Mouse (Mus musculus) liver, postnatal 0 days (tissue): ENCODE data around the gene Ppm1a. TPM values are rescaled to one million over a fixed set of nuclear protein-coding genes. Genes with fewer than 3 reads are reported as not detected.

Source experiments
- ATAC-seq: fragments of 200-750 bp; cut with Nextera tagmentation; 2 replicates; pipeline ENCODE4 v1.8.0; 2017; ENCODE audit warnings: mild to moderate bottlenecking, moderate library complexity
- DNase-seq: peaks from one replicate; pipeline ENCODE4 v3.0.0-alpha.2; 2016
- H3K27ac ChIP-seq: fragments of 300-500 bp; sonication (generic); 2 replicates; pipeline ENCODE4 v1.5.1; 2014; ENCODE audit warnings: antibody characterized with exemption, moderate library complexity, mild to moderate bottlenecking, low read depth
- H3K27me3 ChIP-seq: fragments of 300-500 bp; sonication (generic); 2 replicates; pipeline ENCODE4 v1.6.1; 2014; ENCODE audit warnings: low read length, control low read depth, mixed read lengths; ENCODE audit not compliant: insufficient read depth
- H3K36me3 ChIP-seq: fragments of 300-500 bp; sonication (generic); replicated peaks from 2 replicates; pipeline ENCODE4 v1.6.1; 2014; ENCODE audit warnings: mild to moderate bottlenecking, control low read depth, low read length, moderate library complexity, mixed read lengths; ENCODE audit not compliant: insufficient read depth
- H3K4me1 ChIP-seq: fragments of 300-500 bp; sonication (generic); 2 replicates; pipeline ENCODE4 v1.6.1; 2014; ENCODE audit warnings: antibody characterized with exemption, mild to moderate bottlenecking, control low read depth; ENCODE audit not compliant: insufficient read depth
- H3K4me2 ChIP-seq: fragments of 300-500 bp; sonication (generic); 2 replicates; pipeline ENCODE4 v1.6.1; 2014; ENCODE audit warnings: low read depth, mild to moderate bottlenecking, low read length, moderate library complexity, mixed read lengths
- H3K4me3 ChIP-seq: fragments of 300-500 bp; sonication (generic); 2 replicates; pipeline ENCODE4 v1.5.1; 2014; ENCODE audit warnings: low read depth, low read length
- H3K9ac ChIP-seq: fragments of 300-500 bp; sonication (generic); replicated peaks from 2 replicates; pipeline ENCODE4 v1.6.1; 2014; ENCODE audit warnings: mild to moderate bottlenecking, moderate library complexity
- H3K9me3 ChIP-seq: fragments of 300-500 bp; sonication (generic); 2 replicates; pipeline ENCODE4 v1.6.1; 2016; ENCODE audit warnings: mild to moderate bottlenecking, control low read depth, low read length, mixed read lengths
- CTCF ChIP-seq: sonication (generic); IDR thresholded peaks from 2 replicates; pipeline ENCODE4 v1.5.1; 2016; ENCODE audit warnings: antibody characterized with exemption, low read depth
- EP300 ChIP-seq: IDR thresholded peaks from 2 replicates; pipeline ENCODE4 v1.6.1; 2016; ENCODE audit warnings: antibody characterized with exemption, low read depth, mild to moderate bottlenecking
- WGBS: fragments of 180-500 bp; shearing (Covaris S2); extraction: QIAGEN DNeasy Blood & Tissue Kit; methylation state at CpG from one replicate; pipeline ENCODE4 v1.1.7; 2014; ENCODE audit not compliant: insufficient replicate concordance; 5-methylcytosine and 5-hydroxymethylcytosine counted together
- polyA plus RNA-seq: library from polyadenylated mRNA; unstranded; fragments of >200 nt; fragmentation: Nextera tagmentation; extraction: Ambion mirVana; gene quantifications from 2 replicates; pipeline ENCODE4 v1.2.1, GENCODE M21; 2015

The Ppm1a gene
- polyA plus RNA-seq, 1 experiment from 2014 or later = 36.1 TPM

- Histone ChIP-seq H3K9me3 (no peaks in the 10 kb centered on the region), H3K4me2 (no peak overlapping the region), H3K9ac (no peak overlapping the region), H3K4me1 (no peaks in the 10 kb centered on the region), H3K27me3 (no peaks in the 10 kb centered on the region), H3K36me3 (no peaks in the 10 kb centered on the region), H3K4me3 (no peak overlapping the region), H3K27ac (no peak overlapping the region)
- WGBS = 56% methylated on average over 5 of the region's 5 CpGs
- no peak for TF ChIP-seq EP300
- no peak for TF ChIP-seq CTCF
- no peak for DNase-seq
- no peak for ATAC-seq
These were observed 35.5 kb upstream of the Ppm1a start for GRCm38 (mm10) chr12:72721710-72722109.

GRCm38 (mm10) chr12:72723965-72724364 lies 33.3 kb upstream of the Ppm1a start:
- Histone ChIP-seq H3K9me3 (no peaks in the 10 kb centered on the region), H3K9ac (no peak overlapping the region), H3K4me1 (no peaks in the 10 kb centered on the region), H3K36me3 (no peaks in the 10 kb centered on the region), H3K27ac (no peak overlapping the region), H3K4me3 (no peak overlapping the region), H3K4me2 (no peak overlapping the region), H3K27me3 (no peaks in the 10 kb centered on the region)
- ATAC-seq (no peak), DNase-seq (no peak)
- 37% methylated on average over 3 of the region's 3 CpGs for WGBS
- TF ChIP-seq EP300 (no peak), CTCF (no peak)

GRCm38 (mm10) chr12:72727021-72727420 lies 30.2 kb upstream of the Ppm1a start:
- no peak for TF ChIP-seq EP300
- 70% methylated on average over 8 of the region's 8 CpGs for WGBS
- Histone ChIP-seq H3K9me3 (no peaks in the 10 kb centered on the region), H3K36me3 (no peaks in the 10 kb centered on the region), H3K27ac (no peak overlapping the region), H3K9ac (no peak overlapping the region), H3K4me2 (no peak overlapping the region), H3K4me1 (no peaks in the 10 kb centered on the region), H3K4me3 (no peak overlapping the region), H3K27me3 (no peaks in the 10 kb centered on the region)
- ATAC-seq (no peak), DNase-seq (no peak)

- no peak overlapping the region for H3K9ac ChIP-seq
- no peaks in the 10 kb centered on the region for H3K36me3 ChIP-seq
- ATAC-seq (no peak), DNase-seq (no peak)
- H3K4me1 ChIP-seq = no peaks in the 10 kb centered on the region
- H3K4me3 ChIP-seq = no peak overlapping the region
- no peak overlapping the region for H3K27ac ChIP-seq
- no peaks in the 10 kb centered on the region for H3K9me3 ChIP-seq
- 52% methylated on average over 5 of the region's 5 CpGs for WGBS
- no peak for TF ChIP-seq CTCF
- no peak for TF ChIP-seq EP300
- H3K4me2 ChIP-seq = no peak overlapping the region
- no peaks in the 10 kb centered on the region for H3K27me3 ChIP-seq
These were observed 29.6 kb upstream of the Ppm1a start for GRCm38 (mm10) chr12:72727611-72728010.

- H3K9ac ChIP-seq = no peak overlapping the region
These were observed 23.1 kb upstream of the Ppm1a start for GRCm38 (mm10) chr12:72734112-72734511.

GRCm38 (mm10) chr12:72741176-72741575 lies 16.1 kb upstream of the Ppm1a start:
- Histone ChIP-seq H3K36me3 (no peaks in the 10 kb centered on the region), H3K9me3 (no peaks in the 10 kb centered on the region), H3K4me3 (no peak overlapping the region), H3K4me1 (peaks cover 5% of the 10 kb centered on the region; the same call in 1 of the 2 replicates), H3K4me2 (no peak overlapping the region), H3K27ac (no peak overlapping the region), H3K9ac (no peak overlapping the region), H3K27me3 (no peaks in the 10 kb centered on the region)
- DNase-seq = no peak
- TF ChIP-seq CTCF (no peak), EP300 (no peak)
- no peak for ATAC-seq
- WGBS = 81% methylated on average over 6 of the region's 6 CpGs

More at GRCm38 (mm10) chr12:72734112-72734511, 23.1 kb upstream of the Ppm1a start:
- Histone ChIP-seq H3K9me3 (no peaks in the 10 kb centered on the region), H3K36me3 (no peaks in the 10 kb centered on the region), H3K4me2 (no peak overlapping the region), H3K4me1 (no peaks in the 10 kb centered on the region), H3K27me3 (no peaks in the 10 kb centered on the region), H3K4me3 (no peak overlapping the region), H3K27ac (no peak overlapping the region)
- no peak for TF ChIP-seq CTCF
- TF ChIP-seq EP300 = no peak
- 76% methylated on average over 2 of the region's 2 CpGs for WGBS
- DNase-seq (no peak), ATAC-seq (no peak)

GRCm38 (mm10) chr12:72744803-72745360 lies 12.4 kb upstream of the Ppm1a start:
- Histone ChIP-seq H3K4me2 (no peak overlapping the region), H3K36me3 (no peaks in the 10 kb centered on the region), H3K4me1 (peaks cover 5% of the 10 kb centered on the region; the same call in 1 of the 2 replicates), H3K4me3 (no peak overlapping the region), H3K9me3 (no peaks in the 10 kb centered on the region), H3K9ac (no peak overlapping the region), H3K27me3 (no peaks in the 10 kb centered on the region), H3K27ac (no peak overlapping the region)
- TF ChIP-seq EP300 (no peak), CTCF (no peak)
- WGBS = 27% methylated on average over 9 of the region's 9 CpGs
- ATAC-seq (no peak), DNase-seq (no peak)
